Mouse (Mus musculus) gonadal fat pad, adult 2 months (tissue): ENCODE measurements at regions not wholly inside any gene's neighbourhood (a gene's known extent, or its start where the extent isn't known, plus 50 kb on each side); places are given as distances from the start of the nearest gene placed in this dataset.

Source experiments
- DNase-seq: peaks from one replicate; pipeline ENCODE4 v3.0.0-alpha.2; 2012; ENCODE audit warnings: low read depth

DNA sequence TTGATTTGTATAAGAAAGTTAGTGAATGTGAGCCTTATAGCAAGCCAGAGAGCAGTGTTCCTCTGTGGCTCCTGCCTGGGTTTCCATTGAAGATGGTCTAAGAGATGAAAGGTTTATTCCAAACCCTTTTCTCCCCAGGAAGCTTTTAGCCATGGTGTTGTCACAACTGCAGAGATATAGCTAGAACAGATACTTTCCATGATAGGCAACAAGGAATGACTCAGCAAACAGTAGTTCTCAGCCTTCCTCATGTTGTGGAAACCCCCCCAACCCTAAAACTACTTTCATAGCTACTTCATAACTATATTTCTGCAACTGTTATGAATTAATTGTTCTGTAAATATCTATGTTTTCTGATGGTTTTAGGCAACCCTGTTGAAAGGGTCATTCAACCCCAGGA is 53.5 kb upstream of the Ercc6l2 start:
- no peak for DNase-seq
